Mouse (Mus musculus) G1E (cell line): ENCODE results near the gene Nploc4. TPM values are rescaled to one million over a fixed set of nuclear protein-coding genes. Genes with fewer than 3 reads are reported as not detected.

Experiments
- ATAC-seq: 2 replicates; pipeline ENCODE4 v1.8.0; 2016; ENCODE audit warnings: mild to moderate bottlenecking; ENCODE audit not compliant: insufficient number of reproducible peaks, poor library complexity, low FRiP score, severe bottlenecking; ENCODE audit errors: extremely low read depth
- DNase-seq: peaks from one replicate; pipeline ENCODE4 v3.0.0; 2012; ENCODE audit warnings: low spot score
- H3K27me3 ChIP-seq: 2 replicates; pipeline ENCODE4 v1.6.1; 2012; ENCODE audit warnings: mild to moderate bottlenecking, low read length, inconsistent platforms; ENCODE audit not compliant: insufficient read depth
- H3K36me3 ChIP-seq: replicated peaks from 2 replicates; pipeline ENCODE3; 2012; ENCODE audit warnings: mild to moderate bottlenecking, inconsistent platforms
- H3K4me1 ChIP-seq: 2 replicates; pipeline ENCODE4 v1.6.1; 2012; ENCODE audit warnings: low read depth, low read length, inconsistent platforms, mixed read lengths; ENCODE audit not compliant: insufficient read depth
- H3K4me3 ChIP-seq: 2 replicates; pipeline ENCODE4 v1.5.1; 2012; ENCODE audit warnings: low read depth, mild to moderate bottlenecking, inconsistent platforms, low read length, moderate library complexity, mixed read lengths
- H3K9me3 ChIP-seq: replicated peaks from 2 replicates; pipeline ENCODE4 v1.6.1; 2012; ENCODE audit warnings: inconsistent platforms
- CTCF ChIP-seq: IDR thresholded peaks from 2 replicates; pipeline ENCODE4 v1.5.1; 2012; ENCODE audit warnings: low read depth, low read length, inconsistent platforms, mixed read lengths
- GATA1 ChIP-seq: IDR thresholded peaks from 2 replicates; pipeline ENCODE4 v1.6.1; 2012; ENCODE audit warnings: borderline replicate concordance, low read length, inconsistent platforms, mixed read lengths
- GATA2 ChIP-seq: IDR thresholded peaks from 2 replicates; pipeline ENCODE4 v1.6.1; 2012; ENCODE audit warnings: low read depth, low read length, inconsistent platforms, borderline replicate concordance
- POLR2AphosphoS5 ChIP-seq: IDR thresholded peaks from 2 replicates; pipeline ENCODE4 v1.6.1; 2012; ENCODE audit warnings: low read depth, low read length, inconsistent platforms; ENCODE audit not compliant: insufficient replicate concordance
- TAL1 ChIP-seq: conservative IDR thresholded peaks from 2 replicates; pipeline ENCODE4 v1.6.1; 2012; ENCODE audit warnings: low read depth, low read length, inconsistent platforms, mixed read lengths
- polyA plus RNA-seq: library from polyadenylated mRNA; stranded (reverse); fragments of >175 nt; gene quantifications from 2 replicates; pipeline ENCODE4 v1.2.3, GENCODE M21; 2012
- total RNA-seq, 2 experiments: library from RNA; stranded (forward) in 1 of 2; stranded (reverse) in 1 of 2; fragments of 200-1000 nt in 1 of 2; fragments of >200 nt in 1 of 2; fragmentation: Nextera tagmentation in 1 of 2; gene quantifications; 2 replicates each; pipeline ENCODE4 v1.2.3; 2014 to 2017

Nploc4 gene
- total RNA-seq (2014; fragmentation: Nextera tagmentation): 58.4 and 61.7 TPM in 2 replicates
- 38.7 and 42.7 TPM in 2 replicates for total RNA-seq (2017)
- 68.2 and 72.4 TPM in 2 replicates for polyA plus RNA-seq

DNA sequence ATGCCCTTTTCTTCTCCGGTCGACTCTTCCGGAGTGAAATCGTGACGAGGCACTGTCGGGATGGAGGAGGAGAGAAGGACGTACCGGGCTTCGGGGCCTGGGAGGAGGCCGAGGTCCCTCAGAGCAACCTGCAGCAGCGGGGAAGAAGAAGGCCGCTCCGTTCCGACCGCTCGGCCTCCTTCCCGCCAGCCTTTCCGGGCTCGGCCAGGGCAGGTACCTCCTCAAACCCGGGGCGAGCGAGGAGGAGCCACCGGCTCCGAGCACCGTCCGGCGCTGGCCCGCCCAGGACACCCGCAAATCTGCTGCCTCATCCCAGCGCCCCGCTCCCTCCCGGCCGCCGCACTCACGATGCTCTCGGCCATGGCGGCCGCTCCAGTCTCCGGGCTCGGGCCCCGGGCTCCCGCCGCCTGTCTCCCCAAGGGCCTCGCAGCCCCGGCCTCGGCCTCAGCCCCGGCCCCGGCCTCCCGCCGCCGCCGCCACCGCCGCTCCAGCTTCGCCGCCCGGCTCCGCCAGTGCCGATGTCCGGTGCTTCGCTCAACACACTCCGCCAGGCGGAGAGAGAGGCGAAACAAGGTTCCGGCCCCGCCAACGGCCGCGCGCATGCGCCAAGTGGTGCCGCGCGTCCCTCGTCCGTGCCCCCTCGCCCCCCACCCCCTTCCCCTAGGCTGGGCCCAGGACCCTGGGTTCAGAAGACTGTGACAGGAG lies at the start of gene Nploc4:
Nploc4 (minus strand) TSS at position 557 of the 705 bp plus-strand sequence.
- no peaks in the 10 kb centered on the region for H3K9me3 ChIP-seq
- TF ChIP-seq GATA2: no peak
- TF ChIP-seq TAL1: no peak
- TF ChIP-seq POLR2AphosphoS5: no peak
- TF ChIP-seq CTCF: no peak
- no peak for TF ChIP-seq GATA1
- H3K4me1 ChIP-seq: peaks cover 17% of the 10 kb centered on the region
- DNase-seq (peak; percentile 83), ATAC-seq (peak; percentile 54)
- no peaks in the 10 kb centered on the region; the same call in 1 of the 2 replicates for H3K27me3 ChIP-seq
- H3K4me3 ChIP-seq: peak within 1 kb of the TSS; percentile 96
- peaks cover 35% of the 10 kb centered on the region for H3K36me3 ChIP-seq

DNA sequence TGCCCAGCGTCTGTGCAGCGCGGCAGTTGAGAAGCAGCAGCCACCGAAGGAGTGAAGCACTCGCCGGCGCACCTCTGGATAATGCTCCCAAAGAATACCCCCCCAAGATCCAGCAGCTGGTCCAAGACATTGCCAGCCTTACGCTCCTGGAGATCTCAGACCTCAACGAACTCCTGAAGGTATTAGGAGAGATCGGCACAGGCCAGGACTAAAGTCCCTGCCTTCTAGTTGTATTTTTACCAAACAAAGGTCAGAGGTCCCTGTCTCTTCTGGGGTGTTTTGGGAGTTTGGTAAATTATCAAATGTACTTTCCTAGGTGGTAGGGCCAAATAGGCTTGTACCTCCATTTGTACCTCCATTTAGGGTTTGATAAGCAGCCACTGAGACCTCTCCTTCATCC lies 47.7 kb upstream of the Nploc4 start:
- Histone ChIP-seq H3K4me3 (peak overlapping the region; percentile 97), H3K9me3 (no peaks in the 10 kb centered on the region), H3K36me3 (peaks cover 86% of the 10 kb centered on the region), H3K4me1 (peaks cover 67% of the 10 kb centered on the region), H3K27me3 (no peaks in the 10 kb centered on the region)
- DNase-seq: no peak
- TF ChIP-seq GATA1: no peak
- no peak for TF ChIP-seq TAL1
- TF ChIP-seq CTCF: no peak
- no peak for TF ChIP-seq POLR2AphosphoS5
- TF ChIP-seq GATA2: no peak
- no peak for ATAC-seq

- peak; percentile 75 for ATAC-seq
- Histone ChIP-seq H3K36me3 (peaks cover 85% of the 10 kb centered on the region), H3K27me3 (no peaks in the 10 kb centered on the region), H3K9me3 (no peaks in the 10 kb centered on the region), H3K4me1 (peaks cover 59% of the 10 kb centered on the region), H3K4me3 (peak within 1 kb of the TSS; percentile 97)
- no peak for TF ChIP-seq CTCF
- no peak; the same call in 1 of the 2 replicates for TF ChIP-seq POLR2AphosphoS5
- TF ChIP-seq GATA2: no peak
- no peak for TF ChIP-seq GATA1
- TF ChIP-seq TAL1: no peak
- DNase-seq: peak; percentile 94
Measured at GRCm38 (mm10) chr11:120484265-120484981, 46.9 kb upstream of the Nploc4 start, which contains the start of gene Mrpl12. TSS of gene Mrpl12 (plus strand) at chr11:120484613.

DNA sequence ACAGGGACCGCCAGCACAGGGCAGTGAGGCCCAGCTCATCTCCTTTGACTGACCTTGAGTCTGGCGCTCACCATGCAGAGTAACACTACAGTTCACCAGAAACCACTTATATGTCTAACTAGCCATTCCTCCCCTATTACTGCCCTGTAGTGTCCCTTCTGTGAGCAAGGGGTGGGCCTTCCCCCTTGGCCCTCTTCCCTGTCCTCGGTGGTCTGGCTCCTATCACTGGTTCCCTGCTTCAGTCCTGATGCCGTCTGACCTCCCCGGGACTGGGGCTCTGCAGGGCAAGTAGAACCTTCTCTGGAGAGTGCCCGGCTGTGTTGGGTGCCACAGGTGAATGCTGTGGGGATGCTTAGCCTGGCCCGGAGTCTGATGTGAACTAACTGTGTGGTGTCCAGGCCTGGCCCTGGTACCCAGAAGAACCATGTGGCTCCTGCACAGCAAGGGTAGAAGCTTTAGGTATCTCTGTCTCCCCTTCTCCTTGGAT lies 46.0 kb upstream of the Nploc4 start:
- H3K36me3 ChIP-seq: peaks cover 85% of the 10 kb centered on the region

GRCm38 (mm10) chr11:120472052-120472451 lies 34.5 kb upstream of the Nploc4 start:
- no peaks in the 10 kb centered on the region for H3K27me3 ChIP-seq
- ATAC-seq (no peak), DNase-seq (no peak)
- TF ChIP-seq TAL1 (no peak), CTCF (no peak)
- H3K4me1 ChIP-seq: peaks cover 22% of the 10 kb centered on the region
- H3K4me3 ChIP-seq: no peak overlapping the region
- H3K9me3 ChIP-seq: no peaks in the 10 kb centered on the region
- peaks cover 78% of the 10 kb centered on the region for H3K36me3 ChIP-seq

More for the DNA sequence above, 46.0 kb upstream of the Nploc4 start:
- ATAC-seq: no peak
- Histone ChIP-seq H3K27me3 (no peaks in the 10 kb centered on the region), H3K9me3 (no peaks in the 10 kb centered on the region), H3K4me1 (peaks cover 52% of the 10 kb centered on the region), H3K4me3 (peak overlapping the region; percentile 97; the same call in 1 of the 2 replicates)
- no peak for DNase-seq
- TF ChIP-seq POLR2AphosphoS5 (no peak), TAL1 (no peak), GATA1 (no peak), GATA2 (no peak), CTCF (no peak)

- TF ChIP-seq TAL1 (no peak), GATA1 (no peak), GATA2 (no peak), POLR2AphosphoS5 (no peak), CTCF (no peak)
- ATAC-seq: no peak
- H3K4me3 ChIP-seq: peak overlapping the region; percentile 90
- H3K9me3 ChIP-seq: no peaks in the 10 kb centered on the region
- no peak for DNase-seq
- H3K36me3 ChIP-seq: peaks cover 79% of the 10 kb centered on the region
- peaks cover 38% of the 10 kb centered on the region for H3K4me1 ChIP-seq
- no peaks in the 10 kb centered on the region for H3K27me3 ChIP-seq
Measured at GRCm38 (mm10) chr11:120467736-120468092, 30.2 kb upstream of the Nploc4 start.
